Mouse (Mus musculus) limb, embryonic 10.5 days (tissue): ENCODE data around the gene Fgf7. TPM values are rescaled to one million over a fixed set of nuclear protein-coding genes. Genes with fewer than 3 reads are reported as not detected.

Experiments
- DNase-seq: peaks from one replicate; pipeline ENCODE4 v3.0.0-alpha.2; 2017; ENCODE audit warnings: low spot score
- H3K27ac ChIP-seq: fragments of 300-500 bp; sonication (generic); 2 replicates; pipeline ENCODE4 v1.5.1; 2016; ENCODE audit warnings: mild to moderate bottlenecking
- H3K27me3 ChIP-seq: fragments of 300-500 bp; sonication (generic); 2 replicates; pipeline ENCODE4 v1.6.1; 2016; ENCODE audit warnings: low read depth, mild to moderate bottlenecking; ENCODE audit not compliant: poor library complexity, severe bottlenecking
- H3K36me3 ChIP-seq: fragments of 300-500 bp; sonication (generic); 2 replicates; pipeline ENCODE4 v1.6.1; 2016; ENCODE audit warnings: mild to moderate bottlenecking, moderate library complexity
- H3K4me1 ChIP-seq: fragments of 300-500 bp; sonication (generic); 2 replicates; pipeline ENCODE4 v1.6.1; 2016
- H3K4me3 ChIP-seq: fragments of 300-500 bp; sonication (generic); 2 replicates; pipeline ENCODE4 v1.5.1; 2016; ENCODE audit warnings: mild to moderate bottlenecking, moderate library complexity
- H3K9me3 ChIP-seq: fragments of 300-500 bp; sonication (generic); replicated peaks from 2 replicates; pipeline ENCODE4 v1.6.1; 2016; ENCODE audit warnings: mild to moderate bottlenecking
- WGBS: fragments of 180-500 bp; shearing (Covaris S2); methylation state at CpG from one replicate; pipeline ENCODE4 v1.1.7; 2016; 5-methylcytosine and 5-hydroxymethylcytosine counted together
- polyA plus RNA-seq: library from polyadenylated mRNA; unstranded; fragments of >200 nt; fragmentation: Nextera tagmentation; extraction: Ambion mirVana; gene quantifications from 2 replicates; pipeline ENCODE4 v1.2.1, GENCODE M21; 2016

Gene Fgf7
- polyA plus RNA-seq, 1 experiment from 2014 or later = 0.51 TPM

DNA sequence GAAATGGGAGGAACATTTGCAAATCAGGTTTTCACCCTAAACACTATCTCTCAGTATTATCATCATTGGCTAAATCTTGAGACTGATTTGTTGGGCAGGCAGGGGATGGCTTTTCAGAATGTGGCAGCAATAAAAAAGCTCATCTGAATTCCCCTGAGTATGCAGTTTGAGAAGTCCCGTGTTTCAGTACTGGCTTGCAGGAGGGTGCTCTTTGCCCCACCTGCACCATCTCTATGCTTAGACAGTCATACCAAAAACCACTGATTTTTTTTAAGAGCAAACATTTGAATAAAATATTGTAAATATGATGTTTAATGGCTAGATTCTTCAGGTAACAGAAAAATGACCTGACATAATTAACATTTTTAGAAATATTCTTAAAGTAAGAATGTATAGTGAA lies 35.3 kb downstream of the Fgf7 start:
- no peak overlapping the region for H3K27ac ChIP-seq
- no peaks in the 10 kb centered on the region for H3K27me3 ChIP-seq
- no peaks in the 10 kb centered on the region for H3K36me3 ChIP-seq
- no peaks in the 10 kb centered on the region for H3K4me1 ChIP-seq
- no peak for DNase-seq
- H3K9me3 ChIP-seq = no peaks in the 10 kb centered on the region
- no peak overlapping the region for H3K4me3 ChIP-seq
- 87% methylated on average over 1 of the region's 1 CpGs for WGBS

DNA sequence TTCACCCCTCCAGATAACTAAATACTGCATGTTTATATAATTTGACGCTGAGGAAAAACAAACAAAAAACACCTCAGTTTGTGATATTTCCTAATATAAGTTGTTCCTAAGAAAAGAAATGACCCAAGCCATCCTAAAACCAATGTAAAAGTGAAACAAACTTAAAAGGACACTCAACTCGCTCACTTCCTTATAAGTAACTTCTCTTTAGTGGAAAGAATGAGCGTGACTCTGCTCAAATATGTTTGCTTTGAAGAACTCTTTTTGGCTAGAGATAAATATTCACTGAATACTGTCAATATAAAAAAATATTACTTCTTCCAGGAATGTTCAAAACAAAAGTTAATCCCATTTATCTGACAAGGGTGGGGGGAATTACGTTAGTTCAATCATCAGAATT lies 39.3 kb downstream of the Fgf7 start:
- 94% methylated on average over 4 of the region's 4 CpGs for WGBS
- no peaks in the 10 kb centered on the region for H3K36me3 ChIP-seq
- H3K9me3 ChIP-seq = no peaks in the 10 kb centered on the region
- H3K4me3 ChIP-seq = no peak overlapping the region
- DNase-seq = no peak
- H3K27ac ChIP-seq = no peak overlapping the region
- no peaks in the 10 kb centered on the region for H3K27me3 ChIP-seq
- H3K4me1 ChIP-seq = no peaks in the 10 kb centered on the region

DNA sequence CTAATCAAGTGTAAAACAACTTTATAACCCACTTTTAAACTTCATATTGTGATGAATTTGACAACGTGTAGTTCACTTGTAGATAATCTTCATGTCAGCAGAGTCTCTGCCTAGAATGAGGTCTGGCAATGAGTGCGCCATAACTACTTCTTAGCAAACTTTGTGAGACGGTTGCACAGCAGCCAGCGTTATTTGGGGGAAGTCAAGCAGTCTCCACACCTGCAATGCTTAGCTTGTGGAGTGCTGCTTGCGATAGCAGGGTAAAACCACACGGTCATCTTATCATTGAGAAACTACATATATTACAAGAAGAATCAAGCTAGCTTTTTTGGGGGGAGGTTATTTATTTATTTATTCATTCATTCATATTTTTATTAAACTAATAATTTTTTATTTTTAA lies 42.0 kb downstream of the Fgf7 start:
- Histone ChIP-seq H3K4me1 (no peaks in the 10 kb centered on the region), H3K27me3 (no peaks in the 10 kb centered on the region), H3K27ac (no peak overlapping the region), H3K36me3 (no peaks in the 10 kb centered on the region), H3K9me3 (no peaks in the 10 kb centered on the region), H3K4me3 (no peak overlapping the region)
- DNase-seq = no peak
- WGBS = 93% methylated on average over 6 of the region's 6 CpGs

DNA sequence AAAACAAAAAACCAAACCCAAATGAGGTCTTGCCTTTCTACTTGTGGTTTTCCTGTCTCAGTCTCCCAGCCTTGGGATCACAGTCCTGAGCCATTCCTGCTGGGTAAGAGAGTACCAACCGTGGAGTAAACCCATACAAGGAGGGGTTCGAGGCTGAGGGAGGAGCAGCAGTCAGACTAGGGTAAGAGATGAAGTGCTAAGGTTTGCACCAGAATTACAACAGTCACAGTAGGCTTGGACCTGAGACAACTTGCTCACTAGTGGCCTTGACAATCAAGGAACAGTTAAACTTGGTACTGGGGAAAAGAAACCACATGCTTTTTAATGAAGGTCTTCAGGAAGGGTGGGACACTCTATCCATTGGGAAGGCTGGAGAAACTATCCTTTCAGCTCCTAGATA lies 44.6 kb downstream of the Fgf7 start:
- WGBS = 63% methylated on average over 2 of the region's 2 CpGs
- Histone ChIP-seq H3K27ac (no peak overlapping the region), H3K9me3 (no peaks in the 10 kb centered on the region), H3K4me1 (no peaks in the 10 kb centered on the region), H3K36me3 (no peaks in the 10 kb centered on the region), H3K27me3 (no peaks in the 10 kb centered on the region), H3K4me3 (no peak overlapping the region)
- DNase-seq = no peak

DNA sequence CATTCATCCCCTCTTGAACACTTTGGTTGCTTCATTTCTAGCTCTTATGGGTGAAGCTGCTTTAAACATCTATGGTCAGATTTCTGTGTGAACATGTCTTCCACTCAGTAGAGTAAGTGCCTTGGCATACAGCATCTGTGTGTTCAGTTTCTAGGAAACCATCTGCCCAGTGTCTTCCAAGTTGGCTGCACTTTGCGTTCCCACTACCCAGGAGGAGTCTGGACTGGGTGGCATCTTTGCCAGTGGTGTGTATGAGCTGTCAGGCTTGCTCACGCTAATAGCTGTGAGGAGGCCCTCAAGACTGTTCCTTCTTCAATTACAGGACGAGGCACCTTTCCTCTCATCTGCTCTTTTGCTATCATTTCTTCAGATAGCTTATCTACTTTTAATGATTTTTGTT lies 49.9 kb downstream of the Fgf7 start:
- no peaks in the 10 kb centered on the region for H3K36me3 ChIP-seq
- no peaks in the 10 kb centered on the region for H3K27me3 ChIP-seq
- H3K27ac ChIP-seq = no peak overlapping the region
- H3K4me1 ChIP-seq = no peaks in the 10 kb centered on the region
- 87% methylated on average over 3 of the region's 3 CpGs for WGBS
- H3K4me3 ChIP-seq = no peak overlapping the region
- DNase-seq = no peak
- no peaks in the 10 kb centered on the region for H3K9me3 ChIP-seq

DNA sequence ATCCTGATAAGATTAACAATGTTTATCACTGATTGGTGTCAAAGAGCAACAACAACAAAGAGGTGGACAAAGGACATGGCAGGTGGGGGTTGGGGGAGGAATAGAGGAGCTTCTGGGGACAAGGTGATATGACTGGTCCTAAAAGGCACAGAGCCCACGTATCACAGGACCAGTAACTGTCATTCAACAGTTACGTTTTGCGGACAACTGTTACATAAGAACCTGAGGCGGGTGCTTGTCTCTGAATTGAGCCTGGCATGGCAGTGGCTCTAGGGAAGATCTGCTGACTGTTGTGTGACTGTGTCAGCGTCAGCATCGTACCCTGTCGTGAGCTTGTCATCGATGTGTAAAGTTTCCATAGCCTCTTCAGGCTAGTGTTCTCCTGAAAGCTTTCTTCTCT lies 51.7 kb downstream of the Fgf7 start:
- DNase-seq = no peak
- Histone ChIP-seq H3K9me3 (no peaks in the 10 kb centered on the region), H3K27me3 (no peaks in the 10 kb centered on the region), H3K27ac (no peak overlapping the region), H3K36me3 (no peaks in the 10 kb centered on the region), H3K4me1 (no peaks in the 10 kb centered on the region), H3K4me3 (no peak overlapping the region)
- 82% methylated on average over 8 of the region's 8 CpGs for WGBS

DNA sequence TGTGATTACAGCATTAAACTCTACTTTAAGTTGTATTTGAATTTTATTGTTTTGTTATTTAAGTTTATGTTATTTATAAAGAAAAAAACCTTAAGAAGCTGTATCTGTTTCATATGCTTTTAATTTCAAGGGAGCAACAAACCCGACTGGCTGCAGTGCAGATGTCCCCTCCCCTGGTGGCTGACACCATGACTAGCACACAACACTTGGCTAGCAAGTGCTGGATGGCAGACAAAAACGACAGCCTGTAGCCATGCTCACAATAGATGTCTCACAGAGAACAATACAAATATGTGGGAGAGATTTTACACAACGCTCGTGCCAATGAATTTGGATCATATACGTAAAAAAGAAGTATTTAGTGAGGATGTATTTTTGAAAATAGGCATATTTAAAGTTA lies 56.0 kb downstream of the Fgf7 start:
- Histone ChIP-seq H3K36me3 (no peaks in the 10 kb centered on the region), H3K4me3 (no peak overlapping the region), H3K4me1 (no peaks in the 10 kb centered on the region), H3K27me3 (no peaks in the 10 kb centered on the region), H3K9me3 (no peaks in the 10 kb centered on the region), H3K27ac (no peak overlapping the region)
- no peak for DNase-seq
- 77% methylated on average over 5 of the region's 5 CpGs for WGBS

DNA sequence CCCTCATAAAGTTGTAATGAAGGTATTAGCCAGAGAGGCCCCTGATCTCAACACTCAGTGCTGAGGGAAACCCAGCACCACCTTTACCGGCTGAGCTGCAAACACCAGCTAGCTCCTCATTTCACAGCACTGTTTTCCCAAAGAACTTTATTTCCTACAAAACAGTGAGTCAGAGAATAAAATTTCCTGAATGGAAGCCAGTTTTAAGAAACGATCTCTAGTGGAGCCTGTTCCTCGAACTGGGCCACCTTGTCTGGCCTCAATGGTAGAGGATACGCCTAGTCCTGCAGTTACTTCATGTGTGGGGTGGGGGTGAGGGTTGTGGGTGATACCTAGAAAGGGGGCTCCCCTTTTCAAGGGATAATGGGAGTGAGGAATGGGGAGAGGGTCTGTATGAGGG lies 60.2 kb downstream of the Fgf7 start:
- no peaks in the 10 kb centered on the region for H3K27me3 ChIP-seq
- no peak overlapping the region for H3K27ac ChIP-seq
- WGBS = 86% methylated on average over 4 of the region's 4 CpGs
- H3K36me3 ChIP-seq = no peaks in the 10 kb centered on the region
- no peaks in the 10 kb centered on the region for H3K4me1 ChIP-seq
- no peak for DNase-seq
- H3K4me3 ChIP-seq = no peak overlapping the region
- no peaks in the 10 kb centered on the region for H3K9me3 ChIP-seq

Other genes starting within 250 kb of the Fgf7 start
- 33.0 and 37.2 TPM in 2 replicates for gene Galk2, start 175.5 kb upstream of the Fgf7 start, polyA plus RNA-seq
- 88.0 and 93.5 TPM in 2 replicates for gene Cops2, start 175.5 kb upstream of the Fgf7 start, polyA plus RNA-seq
- not detected in 2 replicates for gene Fam227b, start 117.3 kb downstream of the Fgf7 start, polyA plus RNA-seq
- gene Dtwd1, start 117.5 kb downstream of the Fgf7 start, polyA plus RNA-seq = 28.3 and 29.9 TPM in 2 replicates
- not detected in 2 replicates for gene Gm17555, start 180.4 kb downstream of the Fgf7 start, polyA plus RNA-seq